Mouse (Mus musculus): ENCODE measurements at regions not wholly inside any gene's neighbourhood (a gene's known extent, or its start where the extent isn't known, plus 50 kb on each side); places are given as distances from the start of the nearest gene placed in this dataset.

DNA sequence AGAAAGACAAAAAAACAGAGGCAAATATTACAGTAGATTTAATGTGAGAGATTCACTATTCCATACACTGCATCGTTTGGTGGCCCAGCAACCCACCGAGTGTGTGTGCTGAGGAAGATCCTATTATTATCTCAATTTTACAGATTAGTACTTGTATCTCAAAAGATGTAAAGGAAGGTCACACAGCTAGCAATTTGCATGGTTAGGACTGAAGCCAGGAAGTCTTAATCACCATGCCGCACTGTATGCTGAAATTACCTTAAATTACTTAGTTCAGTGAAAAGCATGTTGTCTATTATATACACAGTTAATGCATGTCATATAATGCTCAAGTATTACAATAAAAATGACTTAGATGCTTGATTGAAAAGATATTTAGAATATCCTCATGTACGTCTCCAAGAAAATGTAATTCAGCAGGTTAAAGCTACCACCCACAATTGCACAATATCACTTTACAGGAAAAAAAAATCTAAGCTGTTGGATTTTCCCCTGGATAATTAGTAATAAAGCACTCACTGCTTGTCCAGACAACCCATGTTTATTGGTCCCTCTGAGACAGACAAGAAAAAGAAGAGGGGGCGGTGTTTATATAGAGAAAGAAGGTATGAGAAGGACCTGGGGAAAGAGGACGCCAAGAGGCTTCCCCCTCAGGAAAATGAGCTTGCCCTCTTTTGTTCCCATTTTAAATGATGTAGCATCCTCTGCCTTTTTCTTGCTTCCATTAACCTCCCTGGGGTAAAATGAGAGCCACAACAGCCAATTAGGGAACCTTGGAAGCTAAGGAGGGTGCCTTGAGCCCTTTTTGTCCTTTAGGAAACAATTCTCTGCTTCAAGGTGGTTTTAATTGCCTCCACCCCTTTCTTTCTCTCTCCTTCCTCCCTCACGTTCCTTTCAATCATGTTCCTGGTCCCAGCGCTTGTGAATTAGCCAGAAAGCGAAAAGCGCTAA lies 204.6 kb upstream of the Xrcc4 start:
- intact Hi-C loops (cut with DNase I) = no loop called here
- Histone ChIP-seq H3K4me3 (no peak overlapping the region), H3K27ac (no peak overlapping the region)
- TF ChIP-seq CTCF (IDR thresholded peaks at IDR 0.05) = no peak
- no peak for DNase-seq

DNA sequence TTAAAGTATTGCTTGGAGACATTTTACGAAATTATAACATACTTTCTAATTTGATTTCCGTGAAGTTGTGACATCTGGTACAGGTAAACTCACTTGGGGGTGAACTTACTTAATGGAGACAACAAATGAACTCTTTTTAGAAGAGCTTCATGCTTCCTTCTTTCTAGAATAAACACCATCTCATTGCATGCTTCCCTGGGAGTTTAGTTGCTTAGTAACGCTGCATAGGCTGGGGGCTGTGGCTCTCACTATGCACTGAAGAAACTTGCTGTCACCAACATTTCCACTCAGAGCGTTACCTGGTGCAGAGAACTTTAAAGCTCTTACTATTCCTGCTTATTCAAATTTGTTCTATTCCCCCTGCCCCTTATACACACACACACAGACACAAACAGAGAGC lies 203.5 kb upstream of the Xrcc4 start:
- H3K27ac ChIP-seq = no peak overlapping the region
- no peak for TF ChIP-seq CTCF (IDR thresholded peaks at IDR 0.05)
- intact Hi-C loops (cut with DNase I) = no loop called here

DNA sequence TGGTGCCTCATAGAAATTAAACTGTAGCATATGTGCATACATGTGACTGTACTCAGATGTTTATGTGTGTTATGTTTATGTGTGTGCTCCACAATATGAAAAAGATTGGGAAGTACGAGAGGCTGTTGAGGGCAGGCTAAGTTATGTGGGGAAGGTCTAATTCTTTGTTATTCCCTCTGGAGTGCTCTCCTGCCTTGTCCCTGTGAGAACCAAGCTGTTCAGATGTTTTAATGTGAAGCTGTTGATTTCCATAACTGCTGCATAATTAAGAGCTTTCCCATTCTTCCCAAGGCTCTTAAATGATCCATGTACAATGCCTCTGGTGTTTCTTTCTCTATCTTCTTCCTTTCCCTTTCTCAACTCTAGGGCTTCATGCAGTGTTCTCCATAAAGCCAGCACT lies 202.7 kb upstream of the Xrcc4 start:
- Histone ChIP-seq H3K4me3 (no peak overlapping the region), H3K27ac (no peak overlapping the region)
- intact Hi-C loops (cut with DNase I) = no loop called here
- no peak for DNase-seq
- no peak for TF ChIP-seq CTCF (IDR thresholded peaks at IDR 0.05)

More for the DNA sequence above, 203.5 kb upstream of the Xrcc4 start:
- no peak for DNase-seq
- no peak overlapping the region for H3K4me3 ChIP-seq

DNA sequence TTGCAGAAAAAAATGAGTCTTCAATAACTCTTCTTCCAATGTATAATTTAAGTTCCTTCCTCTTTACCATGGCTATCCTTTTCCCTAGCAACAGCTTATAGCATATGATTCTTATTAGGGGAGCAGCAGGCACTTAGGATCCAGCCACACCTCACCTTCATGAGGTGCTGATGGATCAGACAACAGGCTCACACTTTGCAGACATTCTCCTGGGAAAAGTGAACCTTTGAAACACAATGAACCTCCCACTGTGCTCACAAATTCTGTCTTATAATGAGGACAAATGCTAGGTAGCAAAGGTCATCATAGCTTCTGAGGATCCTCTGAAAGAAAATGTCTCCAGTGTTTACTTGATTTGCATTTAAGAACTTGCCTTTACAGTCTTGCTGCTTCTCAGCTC lies 191.6 kb upstream of the Xrcc4 start:
- intact Hi-C loops (cut with DNase I) = no loop called here

DNA sequence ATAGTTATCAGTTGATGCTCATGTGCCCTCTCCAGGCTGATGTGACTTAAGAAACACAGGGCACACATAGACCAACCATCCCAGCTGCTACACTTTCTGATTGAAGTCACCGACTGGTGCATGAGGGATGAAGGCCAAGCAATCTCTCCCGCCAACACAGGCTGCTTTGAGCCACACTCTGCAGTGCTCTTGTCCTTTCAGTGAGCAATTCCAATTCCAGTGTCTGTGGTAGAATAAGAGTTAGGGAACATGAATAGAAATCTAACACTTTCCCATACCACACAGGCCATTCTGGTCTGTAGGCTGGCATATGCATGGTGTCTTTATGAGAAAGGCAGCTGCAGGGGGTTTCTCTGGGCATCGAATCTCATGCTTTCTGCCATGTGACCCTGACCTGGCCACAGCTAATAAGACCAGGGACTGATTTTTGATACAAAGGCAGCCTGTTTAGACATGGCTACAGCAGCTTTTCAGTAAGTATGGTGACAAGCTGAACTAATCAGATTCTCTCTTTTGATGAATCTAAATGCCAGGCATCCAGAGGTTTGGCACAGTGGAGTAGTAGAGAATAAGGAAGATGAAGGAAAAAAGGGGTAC lies 190.5 kb upstream of the Xrcc4 start:
- Histone ChIP-seq H3K4me3 (no peak overlapping the region), H3K27ac (no peak overlapping the region)
- DNase-seq = no peak
- TF ChIP-seq CTCF (IDR thresholded peaks at IDR 0.05) = no peak
- intact Hi-C loops (cut with DNase I) = no loop called here

More for the DNA sequence above, 191.6 kb upstream of the Xrcc4 start:
- no peak overlapping the region for H3K4me3 ChIP-seq
- no peak for TF ChIP-seq CTCF (IDR thresholded peaks at IDR 0.05)
- no peak for DNase-seq
- no peak overlapping the region for H3K27ac ChIP-seq

DNA sequence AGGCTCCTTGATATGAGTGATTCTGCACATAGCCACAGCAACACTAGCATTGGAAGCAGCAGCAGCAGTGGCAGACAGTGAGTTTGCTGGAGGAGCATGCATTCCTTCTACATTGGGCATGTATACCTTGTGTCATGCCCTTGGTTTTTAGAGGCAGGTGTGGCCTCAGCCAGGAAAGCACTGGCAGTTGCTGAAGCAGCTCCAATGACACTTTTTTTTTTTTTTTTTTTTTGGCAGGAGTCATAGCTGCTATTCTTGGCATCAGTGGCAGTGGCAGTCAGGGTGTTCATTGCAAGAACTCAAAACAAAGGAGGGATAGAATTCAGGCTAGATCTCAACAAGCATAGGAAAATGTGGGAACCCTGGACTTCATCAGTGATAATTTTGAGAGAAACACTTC lies 189.9 kb upstream of the Xrcc4 start:
- intact Hi-C loops (cut with DNase I) = no loop called here
- peak; percentile 22 for DNase-seq
- Histone ChIP-seq H3K4me3 (no peak overlapping the region), H3K27ac (no peak overlapping the region)
- no peak for TF ChIP-seq CTCF (IDR thresholded peaks at IDR 0.05)

DNA sequence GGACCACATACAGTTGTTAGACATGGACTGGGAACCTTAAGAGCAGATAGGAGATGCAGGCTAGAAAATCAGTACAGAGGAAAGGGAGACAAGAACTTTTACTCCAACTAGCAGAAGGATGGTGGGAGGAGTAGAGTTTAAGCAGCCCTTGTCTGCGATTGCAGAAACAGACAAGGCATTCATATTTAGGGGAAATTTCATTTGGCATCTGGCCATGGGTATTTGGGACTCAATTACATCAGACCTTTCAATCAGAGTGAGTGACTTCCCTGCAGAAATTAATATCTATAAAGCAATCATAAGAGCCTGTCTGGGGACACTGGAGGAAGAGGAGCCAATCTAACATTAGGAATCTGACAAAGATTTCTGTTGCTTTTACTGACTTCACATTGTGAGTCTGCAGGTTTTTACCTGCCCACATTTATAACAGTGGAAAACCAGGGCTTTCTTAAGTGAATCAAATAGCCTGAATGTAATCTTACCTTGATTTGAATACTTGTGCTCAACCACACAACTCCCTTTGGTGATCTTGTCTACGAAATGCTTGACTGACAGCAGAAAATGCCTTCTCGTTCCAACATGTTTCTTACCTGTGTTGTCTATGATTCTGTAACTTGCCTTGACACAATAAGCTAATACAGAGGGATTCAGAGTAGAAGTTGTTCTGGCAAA lies 169.8 kb upstream of the Xrcc4 start:
- no peak overlapping the region for H3K27ac ChIP-seq
- TF ChIP-seq CTCF (IDR thresholded peaks at IDR 0.05) = no peak
- no peak overlapping the region for H3K4me3 ChIP-seq
- DNase-seq = no peak
- intact Hi-C loops (cut with DNase I) = no loop called here

DNA sequence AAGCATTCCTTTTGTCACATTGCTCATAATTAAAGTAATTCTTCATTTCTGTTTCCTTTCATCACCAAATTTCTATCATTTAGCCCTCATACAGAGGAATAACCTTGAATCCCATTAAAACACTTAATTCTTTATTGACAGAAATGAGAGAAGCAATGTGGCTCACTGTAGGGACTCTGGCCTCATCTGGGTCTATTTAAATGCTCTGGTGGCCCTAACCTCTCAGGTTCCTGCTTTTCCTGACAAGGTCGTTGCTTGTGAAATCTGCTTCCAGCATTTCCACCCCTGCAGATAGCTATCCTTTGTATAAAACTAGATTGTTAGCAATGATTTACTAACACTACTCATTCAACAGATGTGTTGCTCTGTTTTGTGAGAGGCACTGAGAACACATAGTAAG lies 163.6 kb upstream of the Xrcc4 start:
- no peak for TF ChIP-seq CTCF (IDR thresholded peaks at IDR 0.05)
- intact Hi-C loops (cut with DNase I) = no loop called here

DNA sequence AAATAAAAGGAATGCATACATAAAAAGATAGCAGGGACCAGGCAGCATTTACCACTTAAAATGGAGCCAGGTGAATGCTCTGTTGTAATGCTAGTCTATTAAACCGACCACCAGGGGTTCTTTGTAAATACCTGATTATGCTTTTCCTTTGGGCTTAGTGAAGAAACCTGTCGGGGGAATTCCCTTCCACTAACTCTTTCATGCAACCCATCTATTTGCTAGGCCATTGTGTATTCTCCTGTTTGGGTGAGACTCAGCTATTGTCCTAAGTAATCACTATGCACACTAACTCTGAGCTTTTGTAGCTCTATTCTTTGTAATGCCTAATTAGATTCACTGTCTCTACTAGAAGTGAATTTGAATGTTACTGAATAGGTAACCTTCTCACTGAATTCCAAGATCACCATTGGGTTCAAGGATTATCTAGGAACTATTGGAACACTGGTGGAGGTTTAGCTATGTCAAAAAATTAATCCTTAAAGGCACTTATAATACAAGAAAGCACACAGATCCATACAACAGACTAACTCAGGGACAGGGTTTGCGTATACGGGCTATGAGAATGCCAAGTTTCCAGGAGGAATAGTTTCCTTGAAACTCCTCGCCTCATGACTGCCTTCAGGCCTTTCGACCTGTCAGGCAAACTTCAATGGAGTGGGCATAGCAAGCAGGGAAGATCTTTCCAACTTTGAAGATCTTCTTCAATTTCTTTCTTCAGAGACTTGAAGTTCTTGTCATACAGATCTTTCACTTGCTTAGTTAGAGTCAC lies 156.8 kb upstream of the Xrcc4 start:
- no peak for DNase-seq
- no peak for TF ChIP-seq CTCF (IDR thresholded peaks at IDR 0.05)
- intact Hi-C loops (cut with DNase I) = no loop called here
- Histone ChIP-seq H3K27ac (no peak overlapping the region), H3K4me3 (no peak overlapping the region)

More for the DNA sequence above, 163.6 kb upstream of the Xrcc4 start:
- no peak for DNase-seq
- H3K4me3 ChIP-seq = no peak overlapping the region
- H3K27ac ChIP-seq = no peak overlapping the region

DNA sequence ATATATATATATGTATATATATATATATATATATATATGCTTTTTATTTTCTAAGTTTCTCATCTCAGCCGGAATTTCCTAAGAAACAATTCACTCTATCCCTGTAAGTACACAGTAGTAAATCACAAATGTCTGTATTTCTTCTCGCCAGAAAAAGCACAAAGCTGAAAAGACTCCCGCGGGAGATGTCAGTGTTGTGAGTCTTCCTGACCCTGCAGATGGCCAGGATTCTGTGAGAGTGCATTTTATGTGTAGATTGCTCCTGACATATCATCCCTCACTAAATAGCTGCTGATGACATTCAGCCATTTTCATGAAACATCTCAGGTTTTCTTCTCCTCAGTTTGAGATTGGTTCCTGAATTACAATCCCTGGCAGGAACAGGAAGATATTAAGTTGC lies 148.9 kb upstream of the Xrcc4 start:
- H3K4me3 ChIP-seq = no peak overlapping the region
- no peak for TF ChIP-seq CTCF (IDR thresholded peaks at IDR 0.05)
- no peak for DNase-seq
- H3K27ac ChIP-seq = no peak overlapping the region
- intact Hi-C loops (cut with DNase I) = no loop called here

DNA sequence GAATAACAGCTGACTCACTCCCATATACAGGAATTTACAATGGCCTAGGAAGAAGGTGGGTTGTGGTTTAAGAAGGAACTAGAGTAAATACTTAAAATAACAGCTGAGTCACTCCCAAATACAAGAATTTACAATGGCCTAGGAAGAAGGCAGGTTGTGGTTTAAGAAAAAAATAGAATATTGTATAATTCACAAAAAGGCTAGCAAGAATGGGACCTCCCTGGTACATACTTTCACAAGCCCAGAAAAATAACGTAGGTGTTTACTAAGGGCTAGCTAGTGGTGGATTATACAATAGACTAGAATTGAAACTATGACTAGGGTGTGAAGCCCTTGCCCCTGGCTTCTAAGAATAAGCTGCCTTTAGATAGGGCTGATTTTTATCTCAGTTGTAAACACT lies 144.6 kb upstream of the Xrcc4 start:
- TF ChIP-seq CTCF (IDR thresholded peaks at IDR 0.05) = no peak
- intact Hi-C loops (cut with DNase I) = no loop called here
- Histone ChIP-seq H3K4me3 (no peak overlapping the region), H3K27ac (no peak overlapping the region)
- no peak for DNase-seq

DNA sequence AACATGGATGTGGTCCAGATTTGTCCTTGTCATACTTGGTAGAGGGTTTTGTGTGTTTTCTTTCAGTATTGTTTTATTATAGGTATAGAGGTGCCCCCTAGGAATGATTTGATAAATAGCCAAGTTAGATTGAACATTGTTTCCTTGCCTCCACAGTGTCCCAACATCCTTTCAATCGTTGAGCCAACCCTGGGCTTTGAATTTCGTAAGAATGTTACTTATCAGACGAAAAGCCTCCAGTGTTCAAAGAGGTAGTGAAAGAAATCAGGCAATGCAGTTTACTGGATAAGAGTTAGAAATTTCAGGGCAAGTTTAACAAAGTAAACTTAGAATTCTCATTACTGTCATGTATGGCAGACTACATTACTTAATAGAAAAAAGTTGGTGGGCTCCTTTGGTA lies 144.2 kb upstream of the Xrcc4 start:
- no peak for DNase-seq
- no peak overlapping the region for H3K27ac ChIP-seq
- TF ChIP-seq CTCF (IDR thresholded peaks at IDR 0.05) = no peak

More for the DNA sequence above, 144.2 kb upstream of the Xrcc4 start:
- no peak overlapping the region for H3K4me3 ChIP-seq
- intact Hi-C loops (cut with DNase I) = no loop called here
